Comparison of ENCODE assay signal across 9 mouse cellular contexts in the genomic region with DNA sequence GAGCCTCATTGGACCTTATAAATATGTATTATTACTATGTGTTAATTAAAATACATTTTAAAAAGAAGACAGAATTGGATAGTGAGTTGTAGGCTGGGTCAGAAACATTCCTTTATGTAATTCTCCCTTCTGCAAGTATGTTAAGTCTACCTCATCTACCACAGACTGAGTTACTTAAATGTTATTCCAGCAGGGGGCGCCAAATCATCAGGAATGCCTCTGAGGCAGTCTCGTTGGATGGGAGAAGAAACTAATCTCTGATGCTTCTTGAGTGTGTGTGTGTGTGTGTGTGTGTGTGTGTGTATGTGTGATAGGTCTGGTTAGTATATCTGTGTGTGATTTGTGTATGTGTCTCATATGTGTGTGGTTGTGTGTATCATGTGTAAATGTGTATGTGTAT. TPM values are rescaled to one million over a fixed set of nuclear protein-coding genes. Genes with fewer than 3 reads are reported as not detected.
DNase-seq lines count a peak whose midpoint lies in the region; ATAC-seq and TF ChIP-seq lines count a peak whose summit lies in the region.
"Had no signal": no experiment of that assay in that cellular context is flagged by ENCODE, and none has a peak within 500 bp of the region (broad histone marks: within the 10 kb centered on the region; RNA-seq: fewer than 3 reads in every experiment).

No protein-coding gene starts in this region.

- no peak overlapping the region for H3K4me3 ChIP-seq in E14TG2a.4 (replicated peaks; ENCODE audit: low read length)
- H3K4me3 ChIP-seq in embryonic facial prominence, embryonic 14.5 days (ENCODE audit: low read depth, low read length): no peak overlapping the region
- H3K4me3 ChIP-seq in lung, embryonic 15.5 days: no peak overlapping the region

- TF ChIP-seq CTCF in E14TG2a.4 (conservative IDR thresholded peaks at IDR 0.05; ENCODE audit: low read length): peak; percentile 42

- intact Hi-C loops in heart, postnatal 36 days (cut with DNase I): loop anchor here (1.0 to 5.0 kb wide), 6 partner anchors 42 to 1752 kb away; no protein-coding TSS in a partner anchor

- H3K27ac ChIP-seq in embryonic facial prominence, embryonic 14.5 days (replicated peaks; ENCODE audit: low read depth, low read length): no peak overlapping the region
- H3K27ac ChIP-seq in lung, embryonic 15.5 days: no peak overlapping the region

- peak; percentile 77 to 87 for DNase-seq in adrenal gland, postnatal 36 days
- peak; percentile 93 for DNase-seq in embryonic facial prominence, embryonic 14.5 days (ENCODE audit: low spot score)
- DNase-seq in heart, postnatal 36 days: peak; percentile 77 to 83
- peak; percentile 69 to 93 for DNase-seq in layer of hippocampus, adult 18-20 months (ENCODE audit: low spot score in 2 of 2)
- DNase-seq in ovary, postnatal 36 days (ENCODE audit: low spot score): peak; percentile 33
- peak; percentile 65 to 71 for DNase-seq in thymus, postnatal 36 days

- no peak overlapping the region for H3K4me2 ChIP-seq in embryonic facial prominence, embryonic 14.5 days (ENCODE audit: low read depth, low read length)
- H3K4me2 ChIP-seq in lung, embryonic 15.5 days: no peak overlapping the region

- no peaks in the 10 kb centered on the region for H3K9me3 ChIP-seq in E14TG2a.4 (ENCODE audit: low read length)
- H3K9me3 ChIP-seq in embryonic facial prominence, embryonic 14.5 days (ENCODE audit: control insufficient read depth, low read length): no peaks in the 10 kb centered on the region
- H3K9me3 ChIP-seq in lung, embryonic 15.5 days: no peaks in the 10 kb centered on the region

- no peak overlapping the region for H3K9ac ChIP-seq in embryonic facial prominence, embryonic 14.5 days (ENCODE audit: low read depth, low read length)
- H3K9ac ChIP-seq in lung, embryonic 15.5 days: no peak overlapping the region

- WGBS in embryonic facial prominence, embryonic 14.5 days: 2% methylated on average over 2 of the region's 2 CpGs
- WGBS in lung, embryonic 15.5 days: 4% methylated on average over 2 of the region's 2 CpGs

- H3K4me1 ChIP-seq in E14TG2a.4 (replicated peaks; ENCODE audit: low read depth, low read length): peaks cover 25% of the 10 kb centered on the region
- H3K4me1 ChIP-seq in embryonic facial prominence, embryonic 14.5 days (ENCODE audit: control insufficient read depth, insufficient read depth, low read length): no peaks in the 10 kb centered on the region
- H3K4me1 ChIP-seq in lung, embryonic 15.5 days: 0 out of 2 replicates have a peak, but pooled peaks cover 3% of the 10 kb centered on the region

- H3K27me3 ChIP-seq in E14TG2a.4 (ENCODE audit: insufficient read depth, low read length): peaks cover 13% of the 10 kb centered on the region
- peaks cover 2% of the 10 kb centered on the region; the same call in 1 of the 2 replicates for H3K27me3 ChIP-seq in embryonic facial prominence, embryonic 14.5 days (replicated peaks; ENCODE audit: control insufficient read depth, insufficient read depth, low read length)
- H3K27me3 ChIP-seq in lung, embryonic 15.5 days: no peaks in the 10 kb centered on the region

- peak; percentile 69 for ATAC-seq in embryonic facial prominence, embryonic 14.5 days (ENCODE audit: low read depth)
- peak; percentile 27; the same call in 1 of the 2 replicates for ATAC-seq in lung, embryonic 15.5 days (ENCODE audit: borderline replicate concordance, extremely low read depth, low FRiP score, low TSS enrichment)

- no peaks in the 10 kb centered on the region for H3K36me3 ChIP-seq in E14TG2a.4 (ENCODE audit: insufficient read depth, low read length)
- no peaks in the 10 kb centered on the region for H3K36me3 ChIP-seq in embryonic facial prominence, embryonic 14.5 days (ENCODE audit: control insufficient read depth, insufficient read depth, low read length)
- no peaks in the 10 kb centered on the region for H3K36me3 ChIP-seq in lung, embryonic 15.5 days

RNA-seq across cellular contexts. Expression of a gene that starts 3.4 kb away (rescaled TPM):
- total RNA-seq in adrenal gland, postnatal 36 days (2021): 10 to 100 TPM; 14.6 to 20.1 TPM
- polyA plus RNA-seq in embryonic facial prominence, embryonic 14.5 days (2014; fragmentation: Nextera tagmentation; extraction: Ambion mirVana): 12.2 and 15.1 TPM in 2 replicates
- 1 to 10 TPM; 5.8 to 8.0 TPM for total RNA-seq in heart, postnatal 36 days (2021)
- total RNA-seq in layer of hippocampus, adult 18-20 months (2021): 1 to 10 TPM; 6.6 to 7.3 TPM
- 1.3 and 2.1 TPM in 2 replicates for polyA plus RNA-seq in lung, embryonic 15.5 days (2015; fragmentation: Nextera tagmentation; extraction: Ambion mirVana)

RNA-seq across cellular contexts. Expression of a gene that starts 16.5 kb away (rescaled TPM):
- total RNA-seq in adrenal gland, postnatal 36 days (2021): not detected
- polyA plus RNA-seq in embryonic facial prominence, embryonic 14.5 days (2014; fragmentation: Nextera tagmentation; extraction: Ambion mirVana): not detected in 2 replicates
- total RNA-seq in heart, postnatal 36 days (2021): not detected
- total RNA-seq in layer of hippocampus, adult 18-20 months (2021): not detected
- not detected in 2 replicates for polyA plus RNA-seq in lung, embryonic 15.5 days (2015; fragmentation: Nextera tagmentation; extraction: Ambion mirVana)
- polyA plus RNA-seq: liver, embryonic 16.5 days had no signal

RNA-seq across cellular contexts. Expression of a gene that starts 29.0 kb away (rescaled TPM):
- 10 to 100 TPM; 61.7 to 64.5 TPM for total RNA-seq in adrenal gland, postnatal 36 days (2021)
- 33.7 and 35.7 TPM in 2 replicates for polyA plus RNA-seq in embryonic facial prominence, embryonic 14.5 days (2014; fragmentation: Nextera tagmentation; extraction: Ambion mirVana)
- total RNA-seq in heart, postnatal 36 days (2021): 10 to 100 TPM; 93.4 to 98.4 TPM
- total RNA-seq in layer of hippocampus, adult 18-20 months (2021): 10 to 100 TPM; 42.6 to 46.8 TPM
- 33.9 and 37.9 TPM in 2 replicates for polyA plus RNA-seq in lung, embryonic 15.5 days (2015; fragmentation: Nextera tagmentation; extraction: Ambion mirVana)

RNA-seq across cellular contexts. Expression of a gene that starts 49.0 kb away (rescaled TPM):
- 1 to 10 TPM; 1.0 to 1.6 TPM for total RNA-seq in adrenal gland, postnatal 36 days (2021)
- 7.0 and 8.5 TPM in 2 replicates for polyA plus RNA-seq in embryonic facial prominence, embryonic 14.5 days (2014; fragmentation: Nextera tagmentation; extraction: Ambion mirVana)
- total RNA-seq in heart, postnatal 36 days (2021): 1 to 10 TPM in 1 of 2 experiments, under 1 TPM in 1; 0.92 to 1.0 TPM
- 10 to 100 TPM; 37.5 to 38.6 TPM for total RNA-seq in layer of hippocampus, adult 18-20 months (2021)
- 2.1 and 2.4 TPM in 2 replicates for polyA plus RNA-seq in lung, embryonic 15.5 days (2015; fragmentation: Nextera tagmentation; extraction: Ambion mirVana)

Comparison
In these comparisons a context has a peak if more than half of its experiments do, and no peak if none do; other contexts are left out.
1. DNase-seq: peak in every context shown above with its lines; median percentile 93 in embryonic facial prominence, embryonic 14.5 days; 82 in adrenal gland, postnatal 36 days; 81 in layer of hippocampus, adult 18-20 months; 80 in heart, postnatal 36 days; 68 in thymus, postnatal 36 days; 33 in ovary, postnatal 36 days.